Mouse (Mus musculus) embryo, embryonic 10 days (tissue): Measurements from ENCODE around the gene Polr3f.
A peak's percentile ranks its signal among the peaks of the same experiment; 100 is the strongest.

Source experiments
- DNase-seq: peaks from one replicate; pipeline ENCODE4 v3.0.0-alpha.2; 2015; ENCODE audit warnings: low spot score

Polr3f gene

DNA sequence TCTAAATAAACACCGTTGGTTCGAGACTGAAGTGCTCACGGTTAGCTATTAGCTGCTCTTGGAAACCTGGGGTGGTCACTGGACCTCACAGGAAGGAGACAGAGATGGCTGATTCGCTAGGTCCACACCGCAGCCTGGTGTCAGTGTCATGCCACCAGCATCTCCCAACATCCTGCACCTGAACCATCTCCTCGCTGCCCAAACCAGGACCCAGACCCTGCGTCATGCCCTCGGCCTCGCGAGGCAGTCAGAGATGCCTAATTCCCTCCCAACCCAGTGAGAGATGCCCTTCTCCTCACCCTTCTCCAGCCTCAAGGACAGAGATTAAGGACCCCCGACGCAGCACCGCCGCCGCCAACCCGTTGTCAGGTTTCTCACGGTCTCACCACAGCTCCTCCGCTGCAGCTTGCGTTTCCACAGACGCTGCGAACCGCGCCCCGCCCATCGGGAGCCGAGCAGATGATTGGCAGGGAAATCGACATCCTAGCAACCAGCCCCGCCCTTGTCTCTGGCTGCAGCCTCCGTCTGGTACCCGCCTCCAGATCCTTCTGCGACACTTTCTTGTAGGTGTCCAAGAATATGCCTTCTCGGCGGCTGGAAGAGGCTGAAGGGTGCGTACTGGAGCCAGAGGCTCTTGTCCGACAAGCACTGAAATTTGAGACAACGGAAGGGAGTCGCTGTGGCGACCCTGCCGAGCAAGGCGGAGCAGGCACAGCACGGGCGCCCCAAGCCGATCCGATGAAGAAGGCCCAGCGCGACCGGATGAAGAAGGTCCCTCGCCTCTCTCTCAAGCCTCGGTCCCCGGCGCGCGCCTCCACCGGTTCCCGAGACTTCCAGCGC is at the start of gene Polr3f, which contains the start of gene Dzank1:
Gene Polr3f, plus strand, starts transcription at position 738 of the 840 bp plus-strand sequence.
Gene Dzank1, minus strand, starts transcription at position 434 of the 840 bp plus-strand sequence.
- peak; percentile 98 for DNase-seq

DNA sequence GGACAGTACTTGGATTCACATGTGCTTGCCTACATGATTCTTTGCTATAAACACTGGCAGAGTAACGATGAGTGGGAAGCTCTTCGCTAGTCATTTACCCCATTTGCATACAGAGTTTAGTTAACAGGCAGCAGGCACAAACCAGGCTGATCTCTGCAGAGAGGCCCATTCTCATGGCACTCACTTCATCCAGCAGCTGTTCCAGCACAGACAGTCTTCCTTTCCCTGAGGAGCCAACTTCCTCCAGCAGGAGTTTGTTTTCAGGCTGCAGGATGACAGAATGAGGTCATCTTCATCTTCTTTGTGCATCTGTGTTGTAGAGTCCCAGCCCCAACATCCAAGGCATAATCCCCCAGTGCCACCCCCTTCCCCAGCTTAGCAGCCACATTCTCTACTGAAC is 48.1 kb upstream of the Polr3f start:
- DNase-seq, result no peak

DNA sequence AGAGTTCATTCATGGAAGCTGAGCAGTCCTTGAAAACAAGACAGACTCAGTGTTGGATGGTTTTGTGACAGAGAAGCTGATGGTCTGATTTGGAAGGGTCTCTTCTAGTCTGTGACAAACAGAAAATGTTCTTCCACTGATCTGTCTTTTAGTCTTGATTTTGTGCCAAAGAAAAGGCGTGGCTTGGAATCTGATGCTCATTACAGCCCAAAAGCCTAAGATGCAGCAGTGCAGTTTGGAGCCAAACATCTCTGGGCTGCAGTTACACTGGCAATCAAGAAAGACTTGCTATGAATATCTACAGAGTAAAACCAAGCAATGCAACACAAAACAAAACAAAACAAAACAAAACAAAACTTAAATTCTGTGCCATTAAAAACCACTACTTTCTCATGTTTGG is 43.4 kb upstream of the Polr3f start:
- DNase-seq, result no peak

DNA sequence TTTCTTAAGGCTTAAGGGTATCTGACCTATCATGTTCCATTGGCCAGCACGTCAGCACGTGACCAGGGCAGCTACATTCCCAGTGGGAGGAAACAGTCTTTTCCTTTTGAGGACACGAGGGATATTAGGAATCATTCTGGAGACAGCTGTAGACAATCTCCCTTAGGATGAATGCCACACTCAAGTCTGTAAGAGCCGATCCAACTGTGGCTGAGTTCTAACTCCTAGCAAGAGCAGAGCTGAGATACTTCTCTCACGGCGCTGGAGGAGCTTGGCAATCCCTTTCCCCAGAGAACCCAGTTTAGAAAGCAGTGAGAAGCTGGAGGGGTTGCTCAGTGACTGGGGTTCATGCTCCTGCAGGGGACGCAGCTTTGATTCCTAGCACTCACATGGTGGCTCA is 42.1 kb upstream of the Polr3f start:
- DNase-seq, result no peak

DNA sequence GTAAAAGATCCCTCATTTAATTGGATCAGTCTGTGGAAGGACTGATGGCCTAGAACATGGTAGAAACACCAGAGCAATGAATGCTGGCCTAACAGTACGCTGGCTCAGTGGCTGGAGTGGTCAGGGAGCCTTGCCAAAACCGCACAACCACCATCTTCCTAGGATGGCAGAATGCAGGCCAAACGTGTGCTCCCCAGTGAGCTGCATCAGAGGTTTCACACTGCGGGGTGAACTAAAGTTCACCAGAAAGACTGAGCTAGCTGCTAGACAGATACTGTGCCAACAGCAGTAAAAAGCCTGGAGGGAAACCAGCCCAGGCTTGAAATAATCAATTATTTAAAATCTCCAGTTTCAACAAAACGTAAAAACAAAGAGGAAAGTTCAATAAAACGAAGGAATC is 40.0 kb upstream of the Polr3f start:
- no peak for DNase-seq

DNA sequence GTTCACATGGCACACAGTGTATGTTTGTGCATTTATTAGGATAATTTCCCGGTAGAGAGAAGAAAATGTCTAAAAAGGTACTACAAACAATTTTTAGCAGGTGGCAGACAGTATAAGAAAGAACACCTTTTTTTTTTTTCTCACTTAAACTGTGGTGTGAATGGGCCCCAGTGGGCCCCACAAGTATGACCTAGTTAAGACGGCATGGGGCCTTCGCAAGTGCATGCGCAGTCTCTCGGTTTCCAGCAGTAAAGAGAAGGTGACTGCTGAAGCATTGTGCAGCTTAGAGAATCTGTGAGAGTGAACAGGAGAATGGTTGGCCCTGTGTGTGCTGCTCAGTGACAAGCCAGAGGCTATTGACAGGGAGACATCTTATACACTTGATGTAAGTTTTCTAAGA is 38.2 kb upstream of the Polr3f start:
- no peak for DNase-seq

DNA sequence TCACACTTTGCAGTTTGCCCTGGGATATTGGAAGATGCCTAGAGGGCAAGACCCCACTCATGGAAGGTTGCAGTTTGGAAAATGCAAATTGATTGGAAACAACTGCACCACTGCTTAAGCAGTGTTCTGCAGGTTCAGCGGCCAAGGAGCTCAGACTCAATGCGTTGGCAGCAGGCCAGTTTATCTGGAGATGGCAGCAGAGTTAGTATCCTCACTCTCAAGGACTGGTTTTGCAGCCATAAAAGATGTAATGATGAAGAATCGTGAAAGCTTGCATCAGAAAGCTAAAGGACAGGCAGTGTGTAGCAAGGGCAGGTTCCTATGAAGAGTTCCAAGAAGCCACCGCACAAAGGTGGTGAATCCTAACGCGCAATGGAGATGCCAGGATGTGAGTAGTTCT is 25.4 kb upstream of the Polr3f start:
- DNase-seq, result no peak

DNA sequence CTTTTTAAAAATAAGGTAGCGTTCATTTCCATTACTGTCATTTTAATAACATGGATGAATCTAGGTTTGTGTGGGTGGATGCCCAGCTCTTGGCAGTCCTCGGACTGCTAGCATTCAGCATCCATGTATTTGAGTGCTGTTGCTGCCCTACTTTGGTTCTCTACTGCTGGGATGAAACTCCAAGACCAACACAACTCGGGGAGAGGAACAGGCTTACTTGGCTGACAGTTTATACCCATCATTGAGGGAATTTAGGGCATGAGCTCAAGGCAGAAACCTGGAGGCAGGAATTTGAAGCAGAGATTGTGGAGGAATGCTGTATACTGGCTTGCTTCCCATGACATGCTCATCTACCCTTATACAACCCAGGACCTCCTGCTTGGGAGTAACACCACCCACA is 12.9 kb upstream of the Polr3f start:
- no peak for DNase-seq

DNA sequence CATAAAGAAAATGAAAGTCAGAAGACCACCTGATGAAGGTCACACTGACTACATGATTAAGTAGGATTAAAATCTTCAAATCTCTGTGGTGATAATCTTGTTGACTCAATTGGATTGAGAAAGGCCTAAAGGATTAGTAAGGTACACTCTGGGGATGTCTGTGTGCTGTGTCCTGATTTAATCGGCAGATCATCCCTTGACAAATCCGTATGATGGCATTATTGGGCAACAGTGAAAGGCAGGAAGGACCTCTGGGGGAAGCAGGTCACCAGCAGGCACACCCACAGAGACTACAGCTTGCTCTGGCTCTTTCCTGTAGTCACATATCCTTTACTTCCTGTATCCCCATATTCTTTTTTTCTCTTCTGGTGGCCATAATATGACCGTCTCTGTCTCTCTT is 7.7 kb upstream of the Polr3f start:
- DNase-seq, result no peak

DNA sequence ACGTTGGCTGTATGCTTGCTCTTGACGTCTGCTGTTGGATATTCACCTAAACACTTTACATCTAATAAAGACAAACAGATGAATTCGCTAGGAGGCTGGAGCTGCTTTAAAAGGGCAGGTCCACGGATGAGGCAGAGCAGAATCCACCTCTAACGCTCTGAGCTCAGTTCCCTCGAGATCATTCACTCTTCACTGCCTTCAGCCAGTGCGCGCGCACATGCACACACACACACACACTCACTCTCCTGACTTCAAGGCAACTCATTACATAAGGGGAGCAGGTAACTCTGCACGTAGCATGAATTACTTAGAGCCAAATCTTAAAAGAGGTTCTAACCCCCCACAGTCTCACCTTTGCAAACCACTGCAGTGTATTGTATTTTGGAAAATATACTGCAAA is 1.7 kb upstream of the Polr3f start:
- no peak for DNase-seq

DNA sequence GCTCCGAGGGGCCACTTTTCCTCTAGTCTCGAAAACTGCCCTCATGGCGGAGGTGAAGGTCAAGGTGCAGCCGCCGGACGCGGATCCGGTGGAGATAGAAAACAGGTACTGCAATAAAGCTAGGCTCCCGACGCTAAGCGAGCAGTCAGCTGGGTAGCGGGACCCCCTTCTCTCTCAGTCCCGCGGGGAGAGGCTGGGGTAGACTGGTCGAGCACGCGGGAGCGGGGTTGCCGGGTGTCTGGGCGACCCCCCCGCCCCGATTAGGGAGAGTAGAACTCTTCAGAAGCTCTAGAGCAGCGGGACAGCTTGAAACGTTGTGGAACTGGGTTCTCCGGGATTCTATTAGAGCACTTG is 280 bp downstream of the Polr3f start:
- no peak for DNase-seq

DNA sequence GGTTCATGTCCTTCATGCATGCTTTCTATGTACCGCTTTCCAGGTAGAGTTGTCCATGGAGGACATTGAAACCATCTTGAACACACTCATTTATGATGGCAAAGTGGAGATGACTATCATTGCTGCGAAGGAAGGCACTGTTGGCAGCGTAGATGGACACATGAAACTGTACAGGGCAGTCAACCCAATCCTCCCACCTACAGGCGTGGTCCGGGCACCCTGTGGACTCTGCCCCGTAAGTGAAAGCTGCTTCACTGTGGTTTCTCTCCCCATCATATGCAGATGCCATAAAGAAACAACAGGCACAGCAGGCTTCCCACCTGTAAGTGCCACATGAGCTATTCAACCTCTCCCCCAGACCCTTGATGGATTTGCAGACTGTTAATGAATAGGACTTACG is 9.6 kb downstream of the Polr3f start:
- no peak for DNase-seq

DNA sequence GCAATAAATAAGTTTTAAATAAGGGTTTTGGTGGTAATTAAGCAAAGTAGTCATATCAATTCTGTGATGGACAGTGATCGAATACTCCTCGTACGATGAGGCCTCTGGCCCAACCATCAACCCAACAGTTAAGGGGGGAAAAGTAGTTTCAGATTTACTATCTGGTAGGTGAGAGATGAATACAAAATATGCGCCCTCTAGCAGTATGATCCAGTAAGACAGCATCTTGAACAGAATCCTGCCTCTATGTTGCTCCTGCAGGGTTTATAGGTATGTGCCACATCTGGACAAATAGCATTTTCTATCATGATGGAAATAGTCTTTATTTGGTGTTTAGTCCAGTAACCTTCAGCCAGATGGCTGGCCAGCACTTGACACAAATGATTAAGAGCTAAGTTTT is 13.7 kb downstream of the Polr3f start:
- peak; percentile 21 for DNase-seq

DNA sequence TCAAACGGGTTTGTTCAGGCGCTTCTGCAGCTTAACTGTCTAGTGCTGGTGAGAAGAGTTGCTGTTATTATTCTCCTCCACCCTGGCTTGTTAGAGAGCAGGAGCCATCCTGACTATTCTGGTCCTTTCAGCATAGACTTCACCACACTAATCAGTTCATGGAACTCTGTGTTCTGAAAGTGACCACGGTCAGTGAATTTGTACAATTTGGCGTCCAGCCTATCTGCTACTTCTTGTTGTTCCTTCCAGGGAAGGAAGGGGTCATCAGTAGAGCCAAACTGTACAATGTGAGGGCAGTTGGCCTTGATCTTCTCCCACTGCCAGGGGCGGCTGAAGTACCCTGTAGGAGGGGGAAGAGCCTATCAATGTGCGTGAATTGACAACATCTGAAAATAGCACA is 16.2 kb downstream of the Polr3f start:
- DNase-seq, result no peak

DNA sequence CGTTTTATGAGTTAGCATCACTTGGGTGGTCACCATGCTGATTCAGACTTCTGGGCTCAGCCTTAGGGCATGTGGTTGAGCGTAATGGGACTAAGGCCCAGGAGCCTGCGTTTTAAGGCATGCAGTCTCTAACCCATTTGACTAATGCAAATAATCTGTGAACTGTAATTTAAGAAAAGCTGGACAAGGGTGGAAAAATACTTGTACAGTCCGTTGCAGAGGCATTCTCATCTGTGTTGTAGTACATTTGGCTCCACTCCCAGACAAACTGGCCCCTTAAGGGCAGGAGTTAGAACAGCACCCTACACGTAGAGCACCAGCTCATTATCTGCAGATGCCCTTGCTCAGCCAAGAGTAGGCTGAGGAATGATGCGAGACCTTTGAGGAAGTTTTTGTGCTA is 17.1 kb downstream of the Polr3f start:
- no peak for DNase-seq

DNA sequence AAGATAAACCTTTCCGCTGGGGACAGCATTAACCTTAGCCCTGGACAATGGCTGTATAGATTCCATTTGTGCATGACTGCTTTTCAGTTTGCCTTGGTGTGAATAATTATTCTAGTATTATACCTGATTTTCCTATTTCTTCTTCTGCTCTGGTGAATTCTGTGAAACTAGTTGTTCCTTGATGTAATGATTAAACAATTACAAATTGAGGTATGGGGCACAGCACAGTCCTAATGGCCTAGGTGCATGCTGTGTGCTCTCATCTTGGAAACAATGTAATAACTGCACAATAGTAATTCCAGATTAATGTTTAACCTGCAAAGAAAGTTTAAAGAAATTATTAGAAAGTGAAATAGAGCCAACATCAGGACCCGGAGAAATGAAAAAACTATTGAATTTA is 17.5 kb downstream of the Polr3f start:
- no peak for DNase-seq

DNA sequence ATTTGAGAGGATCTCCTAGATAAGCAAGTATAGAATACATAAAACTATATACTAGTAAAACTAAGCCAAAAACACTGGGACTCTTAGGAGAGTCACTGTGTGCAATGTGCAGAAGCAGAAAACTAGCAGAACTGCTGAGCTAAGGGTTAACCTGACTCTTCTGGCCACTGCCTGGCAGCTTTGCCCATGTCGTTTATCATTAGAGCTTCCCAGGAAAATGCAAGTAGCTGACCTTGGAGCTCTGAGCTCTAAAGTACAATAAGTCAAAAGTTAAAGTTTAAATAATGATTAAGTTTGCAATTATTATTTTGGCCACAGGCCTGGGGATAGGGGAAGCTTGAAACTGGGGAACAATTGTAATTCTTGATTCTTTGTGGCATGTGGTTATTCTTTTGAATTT is 18.0 kb downstream of the Polr3f start:
- DNase-seq, result no peak

DNA sequence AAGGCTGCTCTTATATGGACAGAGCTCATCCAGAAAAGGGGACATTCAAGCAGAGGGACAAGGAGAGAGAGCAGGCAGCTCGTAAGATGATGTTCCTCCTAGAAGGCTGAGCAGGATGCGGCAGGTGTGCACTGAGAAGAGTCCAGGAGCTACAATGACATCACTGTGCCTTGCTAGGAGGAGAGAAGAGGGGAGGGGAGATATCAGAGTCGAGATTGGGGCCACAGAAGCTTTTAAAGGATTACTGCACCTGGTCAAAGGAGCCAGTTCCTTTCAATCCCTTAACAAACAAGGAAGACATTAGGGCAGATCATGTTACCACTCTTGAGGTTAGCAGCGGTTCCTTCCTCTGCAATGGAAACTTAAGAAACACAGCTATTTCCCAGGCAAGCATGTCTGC is 20.0 kb downstream of the Polr3f start:
- DNase-seq, result no peak

DNA sequence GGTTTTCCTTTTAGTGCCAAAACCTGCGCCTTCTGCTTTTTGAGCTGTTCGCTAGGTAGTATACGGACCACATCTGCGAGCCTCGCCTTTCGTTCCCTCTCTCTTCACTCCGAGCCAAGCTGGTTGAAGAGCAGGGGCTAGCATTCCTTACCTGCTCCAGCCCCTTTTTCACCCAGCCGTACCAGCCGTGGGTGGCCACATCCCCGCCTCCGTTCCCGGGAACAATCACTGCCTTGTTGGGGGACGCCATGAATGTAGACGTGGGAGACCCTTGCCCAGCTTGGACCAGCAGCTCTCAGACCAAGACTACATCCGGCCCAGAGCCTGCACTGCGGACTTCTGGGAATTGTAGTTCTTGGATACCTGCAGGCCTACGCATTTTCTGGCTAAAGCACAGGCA is 23.0 kb downstream of the Polr3f start, which contains the start of gene Rbbp9:
Gene Rbbp9, minus strand, starts transcription at position 341 of the 400 bp plus-strand sequence.
- DNase-seq, result peak; percentile 92

DNA sequence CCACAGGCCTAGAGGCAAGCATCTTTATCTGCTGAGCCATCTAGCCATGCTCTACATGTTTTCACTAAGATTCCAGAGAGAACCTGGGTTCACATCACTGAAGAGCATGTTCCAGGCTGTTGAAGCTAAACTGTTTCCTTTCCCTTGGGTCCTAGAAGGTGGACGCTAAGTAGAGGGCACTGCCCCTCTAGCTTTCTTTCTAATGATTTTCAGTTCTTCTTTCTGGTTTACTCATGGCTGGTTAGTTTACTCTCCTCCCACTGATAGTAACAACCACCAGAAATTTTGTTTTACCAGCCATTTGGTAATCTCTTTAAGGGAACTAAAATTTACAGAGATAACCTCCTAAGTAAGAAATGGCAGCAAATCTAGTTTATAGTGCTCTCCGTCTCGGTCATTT is 26.4 kb downstream of the Polr3f start:
- DNase-seq, result no peak

DNA sequence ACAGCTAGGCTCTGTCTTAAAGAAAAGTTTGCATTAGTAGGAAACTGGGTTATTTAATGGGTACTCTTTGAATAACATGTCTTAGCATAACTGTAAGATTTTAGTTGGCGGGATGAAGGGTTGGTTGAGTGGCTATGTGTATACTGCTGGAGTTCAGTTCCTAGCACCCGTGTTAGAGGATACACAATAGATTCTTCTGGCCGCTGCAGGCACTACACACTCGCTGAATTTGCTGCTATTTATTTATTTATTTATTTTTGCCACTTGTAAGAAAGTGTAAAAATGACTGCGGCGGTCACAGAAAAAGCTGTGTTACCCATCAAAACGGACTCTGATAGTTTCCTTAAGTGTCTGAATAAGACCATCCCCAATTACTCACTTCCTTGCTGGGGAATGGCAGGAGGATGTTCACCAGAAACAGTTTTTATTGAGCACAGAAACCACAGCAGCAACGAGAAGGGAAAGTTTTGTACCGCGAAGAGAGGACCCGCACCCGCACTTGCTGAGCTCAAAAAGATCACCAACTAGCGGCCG is 27.8 kb downstream of the Polr3f start:
- peak; percentile 22 for DNase-seq

DNA sequence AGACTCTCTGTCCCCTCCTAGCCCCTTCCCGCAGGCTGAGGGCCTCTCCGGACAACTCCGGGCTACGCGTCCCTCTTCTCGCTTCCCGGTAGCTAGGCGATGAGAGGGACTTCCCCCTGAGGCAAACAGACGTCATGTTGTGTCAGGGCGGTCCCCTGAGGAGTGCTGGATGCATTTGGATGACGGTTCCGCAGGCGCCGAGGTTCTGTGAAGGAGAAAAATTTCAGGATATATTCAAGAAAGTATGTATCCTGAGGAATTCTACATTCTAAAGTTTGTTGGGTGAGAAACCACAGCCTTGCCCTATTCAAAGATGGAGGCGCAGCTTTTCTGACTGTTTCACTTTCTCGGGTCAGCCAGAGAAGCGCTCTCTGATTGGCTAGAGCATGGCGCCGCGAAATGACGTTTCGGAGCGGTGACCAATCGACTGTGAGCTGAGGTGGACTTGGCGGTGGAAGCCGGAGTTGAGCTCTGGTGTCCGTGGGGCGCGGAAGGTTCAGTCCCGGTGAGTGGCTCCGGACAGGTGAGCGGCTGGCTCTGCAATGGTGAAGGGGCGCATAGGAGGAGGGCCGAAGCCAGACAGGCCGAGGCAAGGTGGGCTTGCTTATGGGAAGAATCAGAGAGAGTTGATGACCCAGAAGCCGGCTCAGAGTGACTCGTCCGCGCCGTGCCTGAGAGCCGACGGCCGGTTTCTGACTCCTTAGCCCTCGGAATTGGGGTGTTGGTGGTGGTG is 28.5 kb downstream of the Polr3f start, which contains the start of gene Sec23b:
Gene Sec23b, plus strand, starts transcription at position 410 of the 733 bp plus-strand sequence.
- peak; percentile 99 for DNase-seq

DNA sequence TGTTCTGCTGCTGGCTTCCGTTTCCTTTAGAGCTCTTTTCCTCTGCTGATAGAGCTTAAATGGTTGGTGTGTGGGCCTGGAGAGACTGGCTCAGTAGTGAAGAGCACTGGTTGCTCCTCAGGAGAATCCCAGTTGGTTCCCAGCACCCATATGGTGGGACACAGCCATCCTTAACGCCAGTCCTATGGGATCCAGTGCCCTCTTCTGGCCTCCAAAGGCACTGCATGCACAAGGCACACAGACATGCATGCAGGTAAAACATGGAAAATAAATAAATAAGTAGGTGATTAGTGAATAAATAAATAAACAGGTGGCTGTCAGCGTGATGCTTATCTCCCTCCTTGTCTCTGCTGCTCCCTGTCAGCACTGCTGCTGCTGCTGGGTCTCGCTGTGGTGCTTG is 61.2 kb downstream of the Polr3f start:
- no peak for DNase-seq
